Mouse (Mus musculus) neural tube, embryonic 15.5 days (tissue): ENCODE measurements around the gene Pdhx. TPM values are rescaled to one million over a fixed set of nuclear protein-coding genes. Genes with fewer than 3 reads are reported as not detected.
A peak's percentile ranks its signal among the peaks of the same experiment; 100 is the strongest.

ENCODE experiments used
- ATAC-seq: fragments of 200-750 bp; cut with Nextera tagmentation; 2 replicates; pipeline ENCODE4 v1.8.0; 2017; ENCODE audit warnings: mild to moderate bottlenecking, moderate TSS enrichment, moderate library complexity; ENCODE audit not compliant: low FRiP score
- H3K27ac ChIP-seq: fragments of 300-500 bp; sonication (generic); replicated peaks from 2 replicates; pipeline ENCODE4 v1.5.1; 2015; ENCODE audit warnings: mild to moderate bottlenecking, inconsistent platforms
- H3K27me3 ChIP-seq: fragments of 300-500 bp; sonication (generic); replicated peaks from 2 replicates; pipeline ENCODE4 v1.6.1; 2015; ENCODE audit warnings: inconsistent platforms
- H3K36me3 ChIP-seq: fragments of 300-500 bp; sonication (generic); 2 replicates; pipeline ENCODE4 v1.6.1; 2015; ENCODE audit warnings: inconsistent platforms
- H3K4me1 ChIP-seq: fragments of 300-500 bp; sonication (generic); 2 replicates; pipeline ENCODE4 v1.6.1; 2015; ENCODE audit warnings: inconsistent platforms
- H3K4me2 ChIP-seq: fragments of 300-500 bp; sonication (generic); 2 replicates; pipeline ENCODE4 v1.6.1; 2015; ENCODE audit warnings: inconsistent platforms, mild to moderate bottlenecking, moderate library complexity
- H3K4me3 ChIP-seq: fragments of 300-500 bp; sonication (generic); replicated peaks from 2 replicates; pipeline ENCODE4 v1.5.1; 2015; ENCODE audit warnings: mild to moderate bottlenecking, inconsistent platforms
- H3K9ac ChIP-seq: fragments of 300-500 bp; sonication (generic); replicated peaks from 2 replicates; pipeline ENCODE4 v1.6.1; 2015; ENCODE audit warnings: mild to moderate bottlenecking, inconsistent platforms
- H3K9me3 ChIP-seq: fragments of 300-500 bp; sonication (generic); replicated peaks from 2 replicates; pipeline ENCODE4 v1.6.1; 2016; ENCODE audit warnings: inconsistent platforms
- WGBS: fragments of 180-500 bp; shearing (Covaris S2); methylation state at CpG from one replicate; pipeline ENCODE4 v1.1.7; 2015; ENCODE audit warnings: mixed read lengths; 5-methylcytosine and 5-hydroxymethylcytosine counted together
- polyA plus RNA-seq: library from polyadenylated mRNA; unstranded; fragments of >200 nt; fragmentation: Nextera tagmentation; extraction: Ambion mirVana; gene quantifications from 2 replicates; pipeline ENCODE4 v1.2.1, GENCODE M21; 2015

Gene Pdhx
- polyA plus RNA-seq, 1 experiment from 2014 or later, result 74.0 TPM

GRCm38 (mm10) chr2:103055820-103056219 is 17.5 kb downstream of the Pdhx start:
- Histone ChIP-seq H3K36me3 (peaks cover 4% of the 10 kb centered on the region; the same call in 1 of the 2 replicates), H3K4me1 (no peaks in the 10 kb centered on the region), H3K27me3 (no peaks in the 10 kb centered on the region), H3K4me2 (no peak overlapping the region), H3K9me3 (no peaks in the 10 kb centered on the region), H3K4me3 (no peak overlapping the region), H3K9ac (no peak overlapping the region), H3K27ac (no peak overlapping the region)
- WGBS, result 93% methylated on average over 6 of the region's 6 CpGs
- no peak for ATAC-seq

GRCm38 (mm10) chr2:103051937-103052893 is 21.1 kb downstream of the Pdhx start:
- Histone ChIP-seq H3K4me1 (0 out of 2 replicates have a peak, but pooled peaks cover 3% of the 10 kb centered on the region), H3K4me2 (no peak overlapping the region), H3K27me3 (no peaks in the 10 kb centered on the region), H3K9me3 (no peaks in the 10 kb centered on the region), H3K36me3 (peaks cover 4% of the 10 kb centered on the region; the same call in 1 of the 2 replicates), H3K9ac (no peak overlapping the region), H3K4me3 (no peak overlapping the region), H3K27ac (no peak overlapping the region)
- WGBS, result 85% methylated on average over 19 of the region's 19 CpGs
- no peak; the same call in 1 of the 2 replicates for ATAC-seq

GRCm38 (mm10) chr2:103045286-103045685 is 28.0 kb downstream of the Pdhx start:
- Histone ChIP-seq H3K27me3 (no peaks in the 10 kb centered on the region), H3K4me1 (0 out of 2 replicates have a peak, but pooled peaks cover 3% of the 10 kb centered on the region), H3K4me2 (no peak overlapping the region), H3K27ac (no peak overlapping the region), H3K4me3 (no peak overlapping the region), H3K36me3 (no peaks in the 10 kb centered on the region), H3K9me3 (no peaks in the 10 kb centered on the region), H3K9ac (no peak overlapping the region)
- no peak for ATAC-seq
- 55% methylated on average over 2 of the region's 2 CpGs for WGBS

- H3K36me3 ChIP-seq, result peaks cover 6% of the 10 kb centered on the region; the same call in 1 of the 2 replicates
- no peak overlapping the region for H3K27ac ChIP-seq
- 52% methylated on average over 8 of the region's 8 CpGs for WGBS
- no peaks in the 10 kb centered on the region for H3K4me1 ChIP-seq
- no peaks in the 10 kb centered on the region for H3K27me3 ChIP-seq
- no peak for ATAC-seq
- no peak overlapping the region for H3K4me3 ChIP-seq
- H3K9me3 ChIP-seq, result no peaks in the 10 kb centered on the region
- no peak overlapping the region for H3K4me2 ChIP-seq
- H3K9ac ChIP-seq, result no peak overlapping the region
Observed at GRCm38 (mm10) chr2:103040896-103041295, 32.4 kb downstream of the Pdhx start.

- Histone ChIP-seq H3K9ac (no peak overlapping the region), H3K36me3 (peaks cover 9% of the 10 kb centered on the region), H3K4me2 (no peak overlapping the region), H3K4me1 (no peaks in the 10 kb centered on the region), H3K27me3 (no peaks in the 10 kb centered on the region), H3K27ac (no peak overlapping the region), H3K9me3 (no peaks in the 10 kb centered on the region), H3K4me3 (no peak overlapping the region)
- 78% methylated on average over 4 of the region's 4 CpGs for WGBS
- ATAC-seq, result no peak
Observed at GRCm38 (mm10) chr2:103037831-103038230, 35.5 kb downstream of the Pdhx start.

GRCm38 (mm10) chr2:103022728-103023127 is 50.6 kb downstream of the Pdhx start:
- Histone ChIP-seq H3K9ac (no peak overlapping the region), H3K4me1 (0 out of 2 replicates have a peak, but pooled peaks cover 2% of the 10 kb centered on the region), H3K4me3 (no peak overlapping the region), H3K9me3 (no peaks in the 10 kb centered on the region), H3K27ac (no peak overlapping the region), H3K27me3 (no peaks in the 10 kb centered on the region), H3K36me3 (peaks cover 7% of the 10 kb centered on the region), H3K4me2 (no peak overlapping the region)
- peak; percentile 34; the same call in 1 of the 2 replicates for ATAC-seq
- 70% methylated on average over 3 of the region's 3 CpGs for WGBS

GRCm38 (mm10) chr2:103020191-103020987 is 52.9 kb downstream of the Pdhx start:
- 31% methylated on average over 4 of the region's 4 CpGs for WGBS
- no peaks in the 10 kb centered on the region for H3K9me3 ChIP-seq
- H3K9ac ChIP-seq, result no peak overlapping the region
- 0 out of 2 replicates have a peak, but pooled peaks cover 2% of the 10 kb centered on the region for H3K4me1 ChIP-seq
- no peaks in the 10 kb centered on the region for H3K27me3 ChIP-seq
- H3K4me2 ChIP-seq, result no peak overlapping the region
- ATAC-seq, result no peak
- peaks cover 7% of the 10 kb centered on the region for H3K36me3 ChIP-seq
- H3K4me3 ChIP-seq, result no peak overlapping the region
- no peak overlapping the region for H3K27ac ChIP-seq

GRCm38 (mm10) chr2:103018817-103019494 is 54.4 kb downstream of the Pdhx start:
- peak; percentile 67; the same call in 1 of the 2 replicates for ATAC-seq
- Histone ChIP-seq H3K27me3 (no peaks in the 10 kb centered on the region), H3K27ac (no peak overlapping the region), H3K4me1 (0 out of 2 replicates have a peak, but pooled peaks cover 2% of the 10 kb centered on the region), H3K4me2 (no peak overlapping the region), H3K9ac (no peak overlapping the region), H3K4me3 (no peak overlapping the region), H3K9me3 (no peaks in the 10 kb centered on the region), H3K36me3 (peaks cover 7% of the 10 kb centered on the region)
- 68% methylated on average over 9 of the region's 9 CpGs for WGBS

- no peaks in the 10 kb centered on the region for H3K27me3 ChIP-seq
- WGBS, result 81% methylated on average over 2 of the region's 2 CpGs
Observed at GRCm38 (mm10) chr2:103017391-103017824, 55.9 kb downstream of the Pdhx start.

GRCm38 (mm10) chr2:103016089-103016488 is 57.2 kb downstream of the Pdhx start:
- Histone ChIP-seq H3K9ac (no peak overlapping the region), H3K4me3 (no peak overlapping the region), H3K9me3 (no peaks in the 10 kb centered on the region), H3K4me1 (0 out of 2 replicates have a peak, but pooled peaks cover 2% of the 10 kb centered on the region), H3K27ac (no peak overlapping the region), H3K27me3 (no peaks in the 10 kb centered on the region), H3K36me3 (no peaks in the 10 kb centered on the region), H3K4me2 (no peak overlapping the region)
- ATAC-seq, result no peak

More at GRCm38 (mm10) chr2:103017391-103017824, 55.9 kb downstream of the Pdhx start:
- Histone ChIP-seq H3K4me1 (0 out of 2 replicates have a peak, but pooled peaks cover 2% of the 10 kb centered on the region), H3K4me3 (no peak overlapping the region), H3K9ac (no peak overlapping the region), H3K9me3 (no peaks in the 10 kb centered on the region), H3K27ac (no peak overlapping the region), H3K36me3 (peaks cover 7% of the 10 kb centered on the region), H3K4me2 (no peak overlapping the region)
- no peak for ATAC-seq
